Mouse (Mus musculus): ENCODE measurements around the gene Calb2. TPM values are rescaled to one million over a fixed set of nuclear protein-coding genes. Genes with fewer than 3 reads are reported as not detected.

The Calb2 gene
- not detected in 2 replicates for polyA plus RNA-seq (2012; rRNA removed; ENCODE audit: low replicate concordance)

DNA sequence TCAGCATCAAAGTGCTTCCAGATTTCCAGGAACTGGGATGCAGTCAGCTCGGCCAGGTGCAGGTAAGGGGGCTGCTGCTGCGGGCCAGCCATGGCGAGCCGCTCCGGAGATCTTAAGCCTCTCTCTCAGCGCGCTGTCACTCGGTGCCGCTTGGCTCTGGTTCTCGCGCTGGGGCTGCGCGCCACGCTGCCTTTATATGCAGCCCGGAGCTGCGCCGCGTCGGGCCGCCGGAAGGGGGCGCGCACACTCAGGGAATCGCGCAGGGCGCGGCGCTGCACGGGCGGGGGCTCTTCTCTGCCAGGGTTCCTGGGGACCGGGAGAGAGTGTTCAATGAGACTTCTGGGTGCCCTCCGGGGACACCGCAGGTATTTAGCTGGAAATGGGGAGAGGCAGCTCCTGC lies at the start of gene Calb2:
TSS of gene Calb2 (minus strand) at position 165 of the 400 bp plus-strand sequence.

DNA sequence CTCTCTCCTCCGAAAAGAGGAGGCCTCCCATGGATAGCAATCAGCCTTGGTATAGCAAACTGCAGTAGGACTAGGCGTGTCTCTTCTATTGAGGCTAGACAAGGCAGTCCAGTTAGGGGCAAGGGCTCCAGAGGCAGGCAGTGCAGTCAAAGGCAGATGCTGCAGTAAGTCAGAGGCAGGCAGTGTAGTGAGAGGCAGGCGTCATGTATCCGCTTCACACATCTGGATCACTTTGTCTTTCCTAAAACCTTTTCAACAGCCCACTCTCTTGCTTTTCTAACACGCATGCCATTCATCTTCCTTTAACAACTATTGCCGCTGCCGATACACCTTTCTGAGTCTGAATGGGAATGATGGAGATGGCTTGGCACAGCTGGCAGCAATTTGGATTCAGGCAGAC lies 47.4 kb upstream of the Calb2 start, which contains the start of gene Cmtr2:
TSS of gene Cmtr2 (plus strand) at position 301 of the 400 bp plus-strand sequence.

GRCm38 (mm10) chr8:110102653-110103052 lies 65.4 kb downstream of the Calb2 start, which contains the start of gene Gm17720:
TSS of gene Gm17720 (minus strand) at chr8:110102753.

DNA sequence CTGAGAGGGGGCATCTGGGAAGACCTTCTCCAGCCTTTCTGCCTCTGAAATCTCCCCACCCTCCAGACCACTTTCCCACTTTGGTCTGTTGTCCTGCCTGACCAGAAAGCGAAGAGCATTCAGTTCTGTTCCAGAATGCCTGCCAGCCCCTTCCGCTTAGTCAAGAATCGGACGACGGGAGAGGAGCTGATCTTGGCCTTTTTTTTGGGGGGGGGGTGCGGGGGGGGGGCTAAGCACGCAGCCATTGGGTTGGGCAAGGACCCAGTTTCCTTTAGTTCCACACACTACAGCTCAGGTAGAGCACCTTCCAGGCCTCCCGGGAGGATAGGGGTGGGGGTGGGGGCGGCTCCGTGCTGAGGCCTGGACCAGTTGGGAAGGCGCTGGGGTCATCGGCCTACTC lies 67.1 kb downstream of the Calb2 start, which contains the start of gene Gm21964:
TSS of gene Gm21964 (plus strand) at position 301 of the 400 bp plus-strand sequence.

Other genes starting within 250 kb of the Calb2 start
- gene Marveld3, start 206.0 kb downstream of the Calb2 start, polyA plus RNA-seq (2012; rRNA removed; ENCODE audit: low replicate concordance) = 4.6 TPM in 1 of 2 replicates, not detected in the other
- 0.07 and 0.33 TPM in 2 replicates for gene Tat, start 177.8 kb downstream of the Calb2 start, polyA plus RNA-seq (2012; rRNA removed; ENCODE audit: low replicate concordance)
- 0.60 and 6.4 TPM in 2 replicates for gene Chst4, start 128.5 kb downstream of the Calb2 start, polyA plus RNA-seq (2012; rRNA removed; ENCODE audit: low replicate concordance)
- gene Zfp612, start 88.5 kb downstream of the Calb2 start, polyA plus RNA-seq (2012; rRNA removed; ENCODE audit: low replicate concordance) = 0.86 and 2.3 TPM in 2 replicates
- gene Gm21964, start 67.0 kb downstream of the Calb2 start, polyA plus RNA-seq (2012; rRNA removed; ENCODE audit: low replicate concordance) = not detected in 2 replicates
- not detected in 2 replicates for gene Gm17720, start 65.5 kb downstream of the Calb2 start, polyA plus RNA-seq (2012; rRNA removed; ENCODE audit: low replicate concordance)
- gene Cmtr2, start 47.5 kb upstream of the Calb2 start, polyA plus RNA-seq (2012; rRNA removed; ENCODE audit: low replicate concordance) = 2.4 and 6.6 TPM in 2 replicates
- 0.30 and 0.63 TPM in 2 replicates for gene Hydin, start 98.8 kb upstream of the Calb2 start, polyA plus RNA-seq (2012; rRNA removed; ENCODE audit: low replicate concordance)